Mouse (Mus musculus): ENCODE results near the gene Pip5k1c.

GRCm38 (mm10) chr10:81360721-81361120 is 68.0 kb downstream of the Pip5k1c start:
- TF ChIP-seq HCFC1 (IDR thresholded peaks at IDR 0.05; ENCODE audit: borderline replicate concordance, insufficient read depth, low read length), result no peak
- no peak for TF ChIP-seq MAFK (IDR thresholded peaks at IDR 0.05; ENCODE audit: insufficient read depth, low read depth, low read length)
- no peak for TF ChIP-seq ZC3H11A (IDR thresholded peaks at IDR 0.05; ENCODE audit: borderline replicate concordance, low read depth, low read length)
